Mouse (Mus musculus): ENCODE measurements around the gene Ugt1a7c. TPM values are rescaled to one million over a fixed set of nuclear protein-coding genes. Genes with fewer than 3 reads are reported as not detected.

The Ugt1a7c gene
- total RNA-seq (2023): 99.6 and 115 TPM in 2 replicates

GRCm38 (mm10) chr1:88094941-88095492, at the start of gene Ugt1a7c:
TSS of gene Ugt1a7c (plus strand) at chr1:88095062.

GRCm38 (mm10) chr1:88055088-88055487, 39.8 kb upstream of the Ugt1a7c start, which contains the start of gene Ugt1a10:
TSS of gene Ugt1a10 (plus strand) at chr1:88055388.

GRCm38 (mm10) chr1:88070495-88070894, 24.4 kb upstream of the Ugt1a7c start, which contains the start of gene Ugt1a9:
TSS of gene Ugt1a9 (plus strand) at chr1:88070800.

GRCm38 (mm10) chr1:88087513-88087912, 7.3 kb upstream of the Ugt1a7c start, which contains the start of gene Ugt1a8:
TSS of gene Ugt1a8 (plus strand) at chr1:88087813.

GRCm38 (mm10) chr1:88103019-88103418, 8.2 kb downstream of the Ugt1a7c start, which contains the start of gene Ugt1a6b:
TSS of gene Ugt1a6b (plus strand) at chr1:88103252.

GRCm38 (mm10) chr1:88134457-88135011, 39.7 kb downstream of the Ugt1a7c start, which contains the start of gene Ugt1a6a:
TSS of gene Ugt1a6a (plus strand) at chr1:88134809.

GRCm38 (mm10) chr1:88165711-88166110, 70.8 kb downstream of the Ugt1a7c start, which contains the start of gene Ugt1a5:
TSS of gene Ugt1a5 (plus strand) at chr1:88166012.

GRCm38 (mm10) chr1:88200456-88200855, 105.6 kb downstream of the Ugt1a7c start, which contains the start of gene Ugt1a2:
TSS of gene Ugt1a2 (plus strand) at chr1:88200601.

GRCm38 (mm10) chr1:88205294-88205922, 110.5 kb downstream of the Ugt1a7c start, which contains the start of gene Dnajb3:
TSS of gene Dnajb3 (minus strand) at chr1:88205782.

GRCm38 (mm10) chr1:88211812-88212211, 117.0 kb downstream of the Ugt1a7c start, which contains the start of gene Ugt1a1:
TSS of gene Ugt1a1 (plus strand) at chr1:88211959.

GRCm38 (mm10) chr1:88226670-88227379, 132.0 kb downstream of the Ugt1a7c start, which contains the start of gene Mroh2a:
TSS of gene Mroh2a (plus strand) at chr1:88226986.

Other genes starting within 250 kb of the Ugt1a7c start
- 147 and 203 TPM in 2 replicates for gene Dgkd, start 241.8 kb upstream of the Ugt1a7c start, total RNA-seq (2023)
- gene Usp40, start 86.5 kb upstream of the Ugt1a7c start, total RNA-seq (2023): 3.2 and 3.9 TPM in 2 replicates
- gene Ugt1a10, start 39.7 kb upstream of the Ugt1a7c start, total RNA-seq (2023): not detected in 2 replicates
- not detected in 2 replicates for gene Ugt1a9, start 24.3 kb upstream of the Ugt1a7c start, total RNA-seq (2023)
- gene Ugt1a8, start 7.2 kb upstream of the Ugt1a7c start, total RNA-seq (2023): not detected in 2 replicates
- 35.0 and 48.8 TPM in 2 replicates for gene Ugt1a6b, start 8.2 kb downstream of the Ugt1a7c start, total RNA-seq (2023)
- gene Ugt1a6a, start 39.7 kb downstream of the Ugt1a7c start, total RNA-seq (2023): 30.4 and 41.7 TPM in 2 replicates
- 11.7 and 27.4 TPM in 2 replicates for gene Ugt1a5, start 71.0 kb downstream of the Ugt1a7c start, total RNA-seq (2023)
- gene Ugt1a2, start 105.5 kb downstream of the Ugt1a7c start, total RNA-seq (2023): 7.4 and 19.5 TPM in 2 replicates
- gene Dnajb3, start 110.7 kb downstream of the Ugt1a7c start, total RNA-seq (2023): not detected in 2 replicates
- gene Ugt1a1, start 116.9 kb downstream of the Ugt1a7c start, total RNA-seq (2023): 9.2 and 16.8 TPM in 2 replicates
- 1.9 and 3.9 TPM in 2 replicates for gene Mroh2a, start 131.9 kb downstream of the Ugt1a7c start, total RNA-seq (2023)
- gene Hjurp, start 182.6 kb downstream of the Ugt1a7c start, total RNA-seq (2023): 194 and 233 TPM in 2 replicates
- not detected in 2 replicates for gene Trpm8, start 182.6 kb downstream of the Ugt1a7c start, total RNA-seq (2023)